Mouse (Mus musculus) splenic B cell, adult 2 months (primary cell): Measurements from ENCODE around the gene Slc22a12.

Experiments used
- DNase-seq: peaks from one replicate; pipeline ENCODE4 v3.0.0-alpha.2; 2011; ENCODE audit warnings: low read depth, low spot score
- H3K27me3 ChIP-seq: 2 replicates; pipeline ENCODE4 v1.6.1; 2012; ENCODE audit warnings: mild to moderate bottlenecking, low read length, moderate library complexity, mixed read lengths; ENCODE audit not compliant: control insufficient read depth, poor library complexity, insufficient read depth, severe bottlenecking
- H3K36me3 ChIP-seq: 2 replicates; pipeline ENCODE4 v1.6.1; 2012; ENCODE audit warnings: mild to moderate bottlenecking, low read length, moderate library complexity, mixed read lengths; ENCODE audit not compliant: control insufficient read depth, poor library complexity, insufficient read depth, severe bottlenecking

The Slc22a12 gene

GRCm38 (mm10) chr19:6542367-6543034, at the start of gene Slc22a12:
Gene Slc22a12 (minus strand): TSS chr19:6543032.
- DNase-seq: no peak
- no peaks in the 10 kb centered on the region for H3K36me3 ChIP-seq
- no peaks in the 10 kb centered on the region for H3K27me3 ChIP-seq

GRCm38 (mm10) chr19:6572001-6572400, 29.2 kb upstream of the Slc22a12 start:
- no peaks in the 10 kb centered on the region for H3K27me3 ChIP-seq
- H3K36me3 ChIP-seq: no peaks in the 10 kb centered on the region
- no peak for DNase-seq

DNA sequence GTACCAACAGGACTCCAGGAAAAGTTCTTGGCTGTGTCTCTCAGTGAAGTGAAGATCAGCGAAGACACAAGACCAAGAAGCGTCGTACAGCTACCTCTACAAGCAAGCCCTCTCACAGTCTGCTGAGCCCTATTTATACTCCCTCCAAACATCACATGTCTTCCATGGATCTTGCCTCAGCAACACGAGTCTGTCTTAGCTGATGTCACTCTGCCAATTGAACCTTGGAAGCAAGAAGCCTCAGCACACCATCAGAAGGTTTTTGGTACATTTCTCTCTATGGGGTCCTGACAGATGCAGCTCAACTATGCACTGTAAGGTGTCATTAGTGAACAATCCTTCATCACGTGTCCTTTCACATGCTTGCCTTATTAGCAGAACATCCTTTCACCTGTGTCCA, 28.6 kb upstream of the Slc22a12 start:
- DNase-seq: no peak
- Histone ChIP-seq H3K27me3 (no peaks in the 10 kb centered on the region), H3K36me3 (no peaks in the 10 kb centered on the region)

- Histone ChIP-seq H3K27me3 (no peaks in the 10 kb centered on the region), H3K36me3 (no peaks in the 10 kb centered on the region)
- no peak for DNase-seq
Measured at GRCm38 (mm10) chr19:6569561-6569960, 26.7 kb upstream of the Slc22a12 start.

GRCm38 (mm10) chr19:6569021-6569420, 26.2 kb upstream of the Slc22a12 start:
- no peaks in the 10 kb centered on the region for H3K27me3 ChIP-seq
- H3K36me3 ChIP-seq: no peaks in the 10 kb centered on the region
- DNase-seq: no peak

- no peaks in the 10 kb centered on the region for H3K27me3 ChIP-seq
- H3K36me3 ChIP-seq: no peaks in the 10 kb centered on the region
- DNase-seq: no peak
Measured at GRCm38 (mm10) chr19:6566450-6566849, 23.6 kb upstream of the Slc22a12 start.

- no peaks in the 10 kb centered on the region for H3K36me3 ChIP-seq
- H3K27me3 ChIP-seq: no peaks in the 10 kb centered on the region
- no peak for DNase-seq
Measured at GRCm38 (mm10) chr19:6565136-6565535, 22.3 kb upstream of the Slc22a12 start.

- Histone ChIP-seq H3K27me3 (no peaks in the 10 kb centered on the region), H3K36me3 (no peaks in the 10 kb centered on the region)
- no peak for DNase-seq
Measured at GRCm38 (mm10) chr19:6560246-6560815, 17.5 kb upstream of the Slc22a12 start.

- DNase-seq: no peak
Measured at GRCm38 (mm10) chr19:6559576-6559975, 16.7 kb upstream of the Slc22a12 start.

DNA sequence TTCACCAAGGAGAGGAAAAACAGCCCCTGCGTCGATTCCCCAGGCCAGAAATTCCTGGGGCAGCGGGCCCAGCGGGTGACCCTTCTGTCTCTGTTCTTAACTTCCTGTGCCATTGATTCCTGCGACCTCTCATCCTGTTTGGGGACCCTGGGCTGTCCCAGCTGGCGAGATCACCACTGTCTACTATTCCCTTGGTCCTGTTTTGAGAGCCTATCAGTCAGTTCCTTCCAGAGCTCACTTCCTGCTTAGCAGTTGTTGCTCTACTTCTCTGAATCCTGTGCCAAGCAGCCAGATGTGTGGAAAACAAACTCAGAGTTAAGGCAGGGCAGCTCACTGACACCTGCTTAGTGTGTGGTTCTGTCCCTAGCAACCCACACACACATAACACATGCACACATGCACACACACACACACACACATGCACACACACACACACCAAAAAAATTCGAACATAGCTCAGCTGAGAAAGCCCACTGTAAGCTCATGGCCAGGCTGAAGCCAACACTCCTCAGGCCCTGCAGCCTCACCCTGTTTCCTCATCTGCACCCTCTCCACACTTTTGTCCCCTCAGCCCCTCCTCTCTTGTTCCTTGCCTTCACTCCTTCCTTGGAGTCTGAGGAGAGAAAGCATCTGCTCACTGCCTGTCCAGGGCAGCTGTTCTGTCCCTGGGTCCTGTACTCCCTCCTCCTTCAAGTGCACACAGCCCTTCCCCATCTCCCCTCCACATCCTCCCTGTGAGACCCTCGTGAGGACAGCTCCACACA, 11.2 kb upstream of the Slc22a12 start:
- DNase-seq: no peak
- Histone ChIP-seq H3K36me3 (no peaks in the 10 kb centered on the region), H3K27me3 (no peaks in the 10 kb centered on the region)

More at GRCm38 (mm10) chr19:6559576-6559975, 16.7 kb upstream of the Slc22a12 start:
- Histone ChIP-seq H3K27me3 (no peaks in the 10 kb centered on the region), H3K36me3 (no peaks in the 10 kb centered on the region)

DNA sequence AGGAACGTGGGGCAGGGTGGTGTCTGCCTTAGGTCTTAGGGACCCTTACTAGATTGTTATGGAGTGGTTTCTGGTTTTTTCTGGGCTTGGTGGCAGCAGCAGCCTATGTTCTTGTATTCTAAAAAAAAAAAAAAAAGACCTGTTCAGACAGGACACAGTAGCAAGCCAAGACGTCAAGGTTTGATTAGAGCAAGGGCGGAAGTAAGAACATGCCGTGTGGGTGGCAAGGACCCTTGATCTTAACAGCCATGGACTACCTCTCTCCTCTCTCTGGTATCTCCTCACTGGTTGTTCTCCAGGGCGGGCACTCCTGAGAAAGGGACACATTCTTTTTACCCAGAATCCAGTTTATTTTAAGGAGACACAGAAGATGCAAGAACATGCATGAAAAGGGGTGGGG, 10.3 kb upstream of the Slc22a12 start:
- no peak for DNase-seq
- H3K27me3 ChIP-seq: no peaks in the 10 kb centered on the region

GRCm38 (mm10) chr19:6552302-6553028, 9.6 kb upstream of the Slc22a12 start:
- DNase-seq: peak; percentile 85
- Histone ChIP-seq H3K27me3 (no peaks in the 10 kb centered on the region), H3K36me3 (no peaks in the 10 kb centered on the region)

More for the DNA sequence above, 10.3 kb upstream of the Slc22a12 start:
- no peaks in the 10 kb centered on the region for H3K36me3 ChIP-seq

GRCm38 (mm10) chr19:6551215-6551614, 8.4 kb upstream of the Slc22a12 start:
- H3K27me3 ChIP-seq: no peaks in the 10 kb centered on the region
- DNase-seq: peak; percentile 49
- H3K36me3 ChIP-seq: no peaks in the 10 kb centered on the region

DNA sequence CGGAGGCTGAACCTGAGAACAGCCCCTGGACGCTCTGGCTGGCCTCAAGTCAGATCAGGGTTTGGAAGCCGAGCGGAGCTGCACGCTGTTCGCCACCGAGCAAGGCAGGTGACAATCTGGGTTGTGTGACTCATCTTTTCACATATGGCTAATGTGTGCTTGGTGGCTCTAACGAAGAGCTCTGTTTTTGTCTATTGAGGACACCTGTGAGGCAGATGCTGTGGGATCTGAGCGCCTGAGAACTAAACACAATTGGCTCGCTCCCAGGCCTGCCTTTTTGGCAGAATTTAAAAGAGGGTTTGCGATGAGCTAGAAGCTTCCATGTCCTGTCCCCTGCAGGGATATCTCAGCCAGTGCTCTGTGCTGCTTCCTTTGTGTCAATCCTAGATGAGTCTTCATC, 6.7 kb upstream of the Slc22a12 start:
- Histone ChIP-seq H3K27me3 (no peaks in the 10 kb centered on the region), H3K36me3 (no peaks in the 10 kb centered on the region)
- DNase-seq: no peak
